Mouse (Mus musculus) right cerebral cortex, adult 2 months (tissue): ENCODE results near the gene Daam1.

Source experiments
- DNase-seq, 2 experiments: peaks; one replicate each; pipeline ENCODE4 v3.0.0; 2021 to 2022; ENCODE audit warnings: low spot score in 2 of 2

Daam1 gene

GRCm38 (mm10) chr12:71932433-71933386, 101.8 kb downstream of the Daam1 start:
- DNase-seq: no peak

GRCm38 (mm10) chr12:71933989-71934645, 103.2 kb downstream of the Daam1 start:
- DNase-seq: no peak

- DNase-seq: no peak
Measured at GRCm38 (mm10) chr12:71936636-71937035, 105.8 kb downstream of the Daam1 start.

- DNase-seq: no peak
Measured at GRCm38 (mm10) chr12:71938513-71938912, 107.6 kb downstream of the Daam1 start.

- DNase-seq: no peak
Measured at GRCm38 (mm10) chr12:71941290-71941689, 110.4 kb downstream of the Daam1 start.

GRCm38 (mm10) chr12:71943112-71943511, 112.2 kb downstream of the Daam1 start:
- no peak for DNase-seq

GRCm38 (mm10) chr12:71943646-71944045, 112.8 kb downstream of the Daam1 start:
- DNase-seq: no peak

GRCm38 (mm10) chr12:71945844-71946243, 115.0 kb downstream of the Daam1 start:
- DNase-seq: no peak

GRCm38 (mm10) chr12:71946448-71946847, 115.6 kb downstream of the Daam1 start:
- DNase-seq: no peak

- DNase-seq: no peak
Measured at GRCm38 (mm10) chr12:71948972-71949371, 118.1 kb downstream of the Daam1 start.

GRCm38 (mm10) chr12:71949606-71950005, 118.7 kb downstream of the Daam1 start:
- no peak for DNase-seq

GRCm38 (mm10) chr12:71950095-71950877, 119.4 kb downstream of the Daam1 start:
- no peak for DNase-seq

- DNase-seq: peak; percentile 32 to 47
Measured at GRCm38 (mm10) chr12:71954180-71954935, 123.5 kb downstream of the Daam1 start.

GRCm38 (mm10) chr12:71956980-71957379, 126.1 kb downstream of the Daam1 start:
- DNase-seq: no peak

GRCm38 (mm10) chr12:71957496-71957895, 126.6 kb downstream of the Daam1 start:
- no peak for DNase-seq

GRCm38 (mm10) chr12:71959351-71959991, 128.6 kb downstream of the Daam1 start:
- DNase-seq: no peak

GRCm38 (mm10) chr12:71961671-71962070, 130.8 kb downstream of the Daam1 start:
- no peak for DNase-seq

GRCm38 (mm10) chr12:71962616-71963015, 131.7 kb downstream of the Daam1 start:
- no peak for DNase-seq

- DNase-seq: no peak
Measured at GRCm38 (mm10) chr12:71968592-71968991, 137.7 kb downstream of the Daam1 start.

- no peak for DNase-seq
Measured at GRCm38 (mm10) chr12:71969022-71969421, 138.1 kb downstream of the Daam1 start.

- DNase-seq: no peak
Measured at GRCm38 (mm10) chr12:71969439-71969838, 138.6 kb downstream of the Daam1 start.
